Mouse (Mus musculus) midbrain, embryonic 10.5 days (tissue): ENCODE data around the gene Dnm1. TPM values are rescaled to one million over a fixed set of nuclear protein-coding genes. Genes with fewer than 3 reads are reported as not detected.

Experiments used
- DNase-seq: peaks from one replicate; pipeline ENCODE4 v3.0.0-alpha.2; 2017; ENCODE audit warnings: low spot score
- H3K27ac ChIP-seq: fragments of 300-500 bp; sonication (generic); replicated peaks from 2 replicates; pipeline ENCODE4 v1.5.1; 2016; ENCODE audit warnings: mild to moderate bottlenecking
- H3K27me3 ChIP-seq: fragments of 300-500 bp; sonication (generic); 2 replicates; pipeline ENCODE4 v1.6.1; 2016; ENCODE audit warnings: low read depth, mild to moderate bottlenecking; ENCODE audit not compliant: poor library complexity, severe bottlenecking
- H3K36me3 ChIP-seq: fragments of 300-500 bp; sonication (generic); 2 replicates; pipeline ENCODE4 v1.6.1; 2016; ENCODE audit warnings: mild to moderate bottlenecking, moderate library complexity
- H3K4me1 ChIP-seq: fragments of 300-500 bp; sonication (generic); 2 replicates; pipeline ENCODE4 v1.6.1; 2016
- H3K4me3 ChIP-seq: fragments of 300-500 bp; sonication (generic); 2 replicates; pipeline ENCODE4 v1.5.1; 2016; ENCODE audit warnings: mild to moderate bottlenecking, moderate library complexity
- H3K9me3 ChIP-seq: fragments of 300-500 bp; sonication (generic); replicated peaks from 2 replicates; pipeline ENCODE4 v1.6.1; 2016; ENCODE audit warnings: mild to moderate bottlenecking
- WGBS: fragments of 180-500 bp; shearing (Covaris S2); methylation state at CpG from one replicate; pipeline ENCODE4 v1.1.7; 2016; 5-methylcytosine and 5-hydroxymethylcytosine counted together
- polyA plus RNA-seq: library from polyadenylated mRNA; unstranded; fragments of >200 nt; fragmentation: Nextera tagmentation; extraction: Ambion mirVana; gene quantifications from 2 replicates; pipeline ENCODE4 v1.2.1, GENCODE M21; 2016

The Dnm1 gene
- polyA plus RNA-seq, 1 experiment from 2014 or later: 9.0 TPM

DNA sequence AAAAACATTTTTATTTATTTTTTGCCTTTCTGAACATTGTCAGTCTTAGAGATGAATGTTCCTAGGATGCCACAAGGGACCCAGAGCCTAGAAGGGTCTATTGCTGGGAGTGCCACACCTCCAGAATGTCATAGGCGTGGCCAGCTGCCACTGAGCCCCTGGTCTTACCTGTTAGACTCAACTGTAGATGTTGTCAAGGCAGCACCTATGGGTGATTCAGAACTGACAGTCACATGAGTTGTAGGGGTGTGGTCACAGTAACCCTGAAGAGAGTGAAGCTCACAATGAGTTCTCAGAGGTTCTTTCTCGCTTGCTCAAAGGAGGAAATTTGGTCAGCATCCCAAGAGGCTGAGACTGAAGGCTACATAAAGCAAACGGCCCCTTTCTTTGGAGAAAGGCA lies 57.9 kb downstream of the Dnm1 start:
- 83% methylated on average over 3 of the region's 3 CpGs for WGBS
- no peak overlapping the region for H3K4me3 ChIP-seq
- H3K9me3 ChIP-seq: no peaks in the 10 kb centered on the region
- no peaks in the 10 kb centered on the region for H3K4me1 ChIP-seq
- peaks cover 74% of the 10 kb centered on the region for H3K36me3 ChIP-seq
- no peaks in the 10 kb centered on the region for H3K27me3 ChIP-seq
- DNase-seq: no peak
- H3K27ac ChIP-seq: no peak overlapping the region

- no peak for DNase-seq
- Histone ChIP-seq H3K27ac (no peak overlapping the region), H3K4me3 (no peak overlapping the region), H3K36me3 (peaks cover 64% of the 10 kb centered on the region), H3K4me1 (peaks cover 2% of the 10 kb centered on the region), H3K27me3 (no peaks in the 10 kb centered on the region), H3K9me3 (no peaks in the 10 kb centered on the region)
- WGBS: 90% methylated on average over 8 of the region's 8 CpGs
Measured at GRCm38 (mm10) chr2:32294348-32294747, 58.8 kb downstream of the Dnm1 start.

GRCm38 (mm10) chr2:32289578-32289977 lies 63.6 kb downstream of the Dnm1 start:
- peaks cover 32% of the 10 kb centered on the region for H3K36me3 ChIP-seq
- H3K27me3 ChIP-seq: no peaks in the 10 kb centered on the region
- H3K4me1 ChIP-seq: peaks cover 23% of the 10 kb centered on the region
- no peaks in the 10 kb centered on the region for H3K9me3 ChIP-seq
- DNase-seq: no peak
- H3K27ac ChIP-seq: no peak overlapping the region
- H3K4me3 ChIP-seq: peak overlapping the region; percentile 100; the same call in 1 of the 2 replicates

DNA sequence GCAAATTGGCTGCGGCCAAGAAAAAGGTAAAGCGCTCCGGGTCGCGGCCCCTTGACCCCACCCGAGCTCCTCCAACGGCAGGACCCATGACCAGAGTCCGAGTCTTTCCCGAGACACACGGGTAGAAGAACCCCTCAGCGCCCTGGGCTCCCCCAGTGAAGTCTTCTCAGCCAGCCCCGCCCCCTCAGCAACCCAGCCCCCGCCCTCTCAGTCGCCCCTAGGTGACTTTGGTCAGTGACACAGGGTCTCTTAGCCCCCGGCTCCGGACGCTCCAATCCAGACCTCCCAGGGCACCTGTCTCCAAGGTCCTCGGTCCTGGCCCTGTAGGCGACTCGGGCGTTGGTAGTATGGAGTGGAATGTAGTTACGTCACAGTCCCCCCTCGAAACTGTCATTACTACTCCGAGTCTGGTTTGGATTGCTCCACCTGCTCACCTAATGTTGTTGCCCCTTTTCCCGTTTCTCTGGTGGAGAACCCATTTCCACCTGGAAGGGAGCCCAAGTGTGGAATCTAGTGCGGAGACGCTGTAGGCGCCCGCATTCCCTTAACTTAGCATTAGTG lies 64.7 kb downstream of the Dnm1 start:
- Histone ChIP-seq H3K36me3 (peaks cover 37% of the 10 kb centered on the region), H3K4me1 (peaks cover 23% of the 10 kb centered on the region), H3K9me3 (no peaks in the 10 kb centered on the region), H3K27me3 (no peaks in the 10 kb centered on the region), H3K4me3 (peak overlapping the region; percentile 100), H3K27ac (peak overlapping the region; percentile 95)
- no peak for DNase-seq
- WGBS: 3% methylated on average over 29 of the region's 29 CpGs

GRCm38 (mm10) chr2:32287923-32288367 lies 65.2 kb downstream of the Dnm1 start, which contains the start of gene Swi5:
Gene Swi5, minus strand, starts transcription at chr2:32288075.
- H3K4me3 ChIP-seq: peak within 1 kb of the TSS; percentile 100
- H3K9me3 ChIP-seq: no peaks in the 10 kb centered on the region
- peaks cover 36% of the 10 kb centered on the region for H3K36me3 ChIP-seq
- H3K27ac ChIP-seq: peak within 1 kb of the TSS; percentile 95
- under 1% methylated on average over 41 of the region's 41 CpGs for WGBS
- peak; percentile 100 for DNase-seq
- H3K4me1 ChIP-seq: peaks cover 23% of the 10 kb centered on the region
- H3K27me3 ChIP-seq: no peaks in the 10 kb centered on the region

DNA sequence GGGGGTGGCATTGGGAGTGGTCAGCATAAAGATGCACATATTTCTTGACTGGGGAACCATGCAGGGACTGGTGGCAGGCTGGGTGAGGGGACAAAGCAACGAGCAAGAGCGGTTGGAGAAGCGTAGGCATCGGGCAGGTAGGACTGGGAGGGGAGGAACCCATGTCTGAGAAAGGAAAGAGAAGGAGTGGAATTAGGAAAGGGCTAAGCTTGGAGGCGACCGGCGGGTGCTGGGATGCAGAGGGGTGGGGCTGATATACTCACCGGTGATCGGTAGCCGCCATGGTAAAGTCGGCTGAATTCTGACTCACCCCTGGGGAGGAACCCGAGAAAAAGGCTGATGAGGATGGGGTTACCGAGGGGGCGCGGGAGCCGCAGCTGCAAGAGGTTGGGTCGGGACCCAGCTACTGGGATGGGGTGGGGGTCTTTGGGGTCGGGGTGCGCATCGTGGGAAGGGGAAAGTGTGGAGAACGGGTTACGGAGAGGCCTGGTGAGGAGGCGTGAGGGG lies 65.8 kb downstream of the Dnm1 start, which contains the start of gene Golga2:
Gene Golga2 (plus strand): TSS at position 51 of the 507 bp plus-strand sequence.
- no peaks in the 10 kb centered on the region for H3K9me3 ChIP-seq
- H3K27me3 ChIP-seq: no peaks in the 10 kb centered on the region
- H3K36me3 ChIP-seq: peaks cover 38% of the 10 kb centered on the region
- WGBS: under 1% methylated on average over 23 of the region's 23 CpGs
- H3K4me3 ChIP-seq: peak within 1 kb of the TSS; percentile 100
- H3K4me1 ChIP-seq: peaks cover 23% of the 10 kb centered on the region
- no peak for DNase-seq
- peak within 1 kb of the TSS; percentile 95 for H3K27ac ChIP-seq

DNA sequence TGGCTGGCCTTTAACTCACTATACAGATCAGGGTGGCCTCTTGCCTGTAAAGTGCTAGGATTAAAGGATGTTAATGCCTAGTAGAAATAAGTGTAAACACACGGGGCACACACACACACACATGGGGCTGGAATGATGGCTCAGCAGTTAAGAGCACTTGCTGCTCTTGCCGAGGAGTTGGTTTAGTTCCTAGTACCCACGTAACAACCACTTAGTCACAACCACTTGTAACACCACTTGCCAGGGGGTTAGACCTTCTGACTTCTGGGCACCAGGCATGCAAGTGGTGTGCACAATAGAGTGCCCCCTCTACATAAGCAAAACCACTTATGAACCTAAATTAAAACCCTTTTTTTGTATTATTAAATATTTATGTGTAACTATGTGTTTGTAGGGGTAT lies 69.2 kb downstream of the Dnm1 start:
- DNase-seq: no peak
- WGBS: 93% methylated on average over 3 of the region's 3 CpGs
- peaks cover 67% of the 10 kb centered on the region for H3K36me3 ChIP-seq

GRCm38 (mm10) chr2:32282727-32283126 lies 70.4 kb downstream of the Dnm1 start:
- DNase-seq: peak; percentile 42
- Histone ChIP-seq H3K36me3 (peaks cover 80% of the 10 kb centered on the region), H3K4me1 (peaks cover 12% of the 10 kb centered on the region), H3K9me3 (no peaks in the 10 kb centered on the region), H3K27me3 (no peaks in the 10 kb centered on the region), H3K4me3 (no peak overlapping the region), H3K27ac (no peak overlapping the region)
- WGBS: 81% methylated on average over 1 of the region's 1 CpGs

More for the DNA sequence above, 69.2 kb downstream of the Dnm1 start:
- H3K4me1 ChIP-seq: peaks cover 17% of the 10 kb centered on the region
- H3K27ac ChIP-seq: no peak overlapping the region
- no peaks in the 10 kb centered on the region for H3K27me3 ChIP-seq
- no peak overlapping the region for H3K4me3 ChIP-seq
- H3K9me3 ChIP-seq: no peaks in the 10 kb centered on the region

- no peak for DNase-seq
- Histone ChIP-seq H3K9me3 (no peaks in the 10 kb centered on the region), H3K36me3 (peaks cover 84% of the 10 kb centered on the region), H3K4me3 (no peak overlapping the region), H3K27ac (no peak overlapping the region), H3K4me1 (peaks cover 11% of the 10 kb centered on the region), H3K27me3 (no peaks in the 10 kb centered on the region)
- WGBS: 92% methylated on average over 2 of the region's 2 CpGs
Measured at GRCm38 (mm10) chr2:32282289-32282688, 70.8 kb downstream of the Dnm1 start.

DNA sequence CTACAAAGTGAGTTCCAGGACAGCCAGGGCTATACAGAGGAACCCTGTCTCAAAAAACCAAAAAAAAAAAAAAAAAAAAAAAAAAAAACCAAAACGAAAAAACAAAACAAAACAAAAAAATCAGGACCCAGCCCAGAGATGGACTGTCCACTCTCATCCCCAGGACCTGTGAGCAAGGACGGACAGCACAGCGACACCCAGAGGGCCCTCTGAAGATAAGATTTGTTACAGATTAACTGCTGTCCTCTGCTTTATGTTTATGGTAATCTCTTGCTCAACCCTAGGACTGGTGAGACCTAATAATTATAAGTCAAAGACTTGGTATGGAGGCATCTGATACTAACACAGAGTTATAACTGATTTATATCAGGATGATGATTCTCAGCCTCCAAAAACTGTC lies 77.3 kb downstream of the Dnm1 start:
- H3K4me1 ChIP-seq: no peaks in the 10 kb centered on the region
- no peak overlapping the region for H3K4me3 ChIP-seq
- 75% methylated on average over 3 of the region's 3 CpGs for WGBS
- DNase-seq: no peak
- H3K27ac ChIP-seq: no peak overlapping the region
- H3K27me3 ChIP-seq: no peaks in the 10 kb centered on the region
- H3K9me3 ChIP-seq: no peaks in the 10 kb centered on the region
- H3K36me3 ChIP-seq: peaks cover 43% of the 10 kb centered on the region

DNA sequence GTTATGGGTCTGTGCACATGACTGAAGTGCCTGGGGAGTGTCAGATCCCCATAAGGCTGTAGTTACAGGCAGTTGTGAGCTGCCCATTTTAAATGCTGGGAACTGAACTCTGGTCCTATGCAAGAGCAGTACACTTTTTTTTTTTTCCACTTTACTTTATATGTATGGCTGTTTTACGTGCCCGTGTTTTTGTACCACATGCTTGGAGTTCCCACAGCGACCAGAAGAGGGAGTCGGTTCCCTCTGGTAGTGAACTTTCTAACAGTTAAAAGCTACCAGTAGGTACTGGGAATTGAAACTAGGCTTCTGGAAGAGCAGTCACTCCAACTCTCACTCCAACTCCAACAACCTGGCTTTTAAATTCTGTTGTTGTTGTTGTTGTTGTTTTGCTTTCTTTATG lies 92.5 kb downstream of the Dnm1 start:
- peak overlapping the region; percentile 96 for H3K4me3 ChIP-seq
- H3K27me3 ChIP-seq: no peaks in the 10 kb centered on the region
- H3K4me1 ChIP-seq: peaks cover 19% of the 10 kb centered on the region
- peaks cover 34% of the 10 kb centered on the region for H3K36me3 ChIP-seq
- no peak overlapping the region for H3K27ac ChIP-seq
- WGBS: 36% methylated on average over 4 of the region's 4 CpGs
- no peaks in the 10 kb centered on the region for H3K9me3 ChIP-seq
- DNase-seq: peak; percentile 42

GRCm38 (mm10) chr2:32259657-32260417 lies 93.3 kb downstream of the Dnm1 start, which contains the start of gene Uck1:
Gene Uck1, minus strand, starts transcription at chr2:32260159.
- H3K27me3 ChIP-seq: no peaks in the 10 kb centered on the region
- peaks cover 19% of the 10 kb centered on the region for H3K4me1 ChIP-seq
- H3K36me3 ChIP-seq: peaks cover 38% of the 10 kb centered on the region
- DNase-seq: peak; percentile 89
- peak within 1 kb of the TSS; percentile 96 for H3K4me3 ChIP-seq
- H3K27ac ChIP-seq: peak within 1 kb of the TSS; percentile 91
- H3K9me3 ChIP-seq: no peaks in the 10 kb centered on the region
- under 1% methylated on average over 59 of the region's 59 CpGs for WGBS
